Mouse (Mus musculus): ENCODE data around the gene Galnt9.
A peak's percentile ranks its signal among the peaks of the same experiment; 100 is the strongest.

Gene Galnt9

DNA sequence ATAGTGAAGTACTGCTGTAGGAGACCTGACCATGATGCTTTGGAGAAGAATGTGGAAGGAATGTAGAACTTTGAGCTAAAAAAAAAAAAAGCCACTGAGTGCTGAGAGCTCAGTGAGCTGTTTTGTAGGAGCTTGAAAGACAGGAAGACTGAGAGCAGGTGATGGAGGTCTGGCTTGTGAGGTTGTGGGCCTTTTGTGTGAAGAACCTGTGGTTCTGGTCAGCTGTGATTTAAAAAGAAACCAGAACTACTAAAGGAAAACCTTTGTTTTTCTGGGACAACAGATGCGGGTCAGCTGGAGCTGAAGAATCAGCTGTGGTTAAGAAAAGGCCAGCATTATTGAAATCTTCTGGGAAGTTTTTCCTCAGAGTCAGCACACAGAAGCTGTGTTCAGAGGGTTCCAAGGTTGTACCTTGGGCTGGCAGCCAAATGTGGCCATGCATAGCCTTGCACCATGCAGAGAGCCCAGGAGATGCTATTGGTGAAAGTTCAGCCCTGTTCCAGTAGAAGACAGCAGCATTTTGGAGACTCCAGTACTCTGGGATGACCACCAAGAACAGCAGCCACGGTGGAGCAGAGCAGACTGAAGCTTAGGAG lies 85.5 kb downstream of the Galnt9 start:
- no peak for DNase-seq (ENCODE audit: low spot score)

GRCm38 (mm10) chr5:110635951-110636707 lies 92.0 kb downstream of the Galnt9 start:
- DNase-seq (ENCODE audit: low spot score), result no peak

- DNase-seq (ENCODE audit: low spot score), result no peak
These were observed 94.3 kb downstream of the Galnt9 start for GRCm38 (mm10) chr5:110638306-110639074.

DNA sequence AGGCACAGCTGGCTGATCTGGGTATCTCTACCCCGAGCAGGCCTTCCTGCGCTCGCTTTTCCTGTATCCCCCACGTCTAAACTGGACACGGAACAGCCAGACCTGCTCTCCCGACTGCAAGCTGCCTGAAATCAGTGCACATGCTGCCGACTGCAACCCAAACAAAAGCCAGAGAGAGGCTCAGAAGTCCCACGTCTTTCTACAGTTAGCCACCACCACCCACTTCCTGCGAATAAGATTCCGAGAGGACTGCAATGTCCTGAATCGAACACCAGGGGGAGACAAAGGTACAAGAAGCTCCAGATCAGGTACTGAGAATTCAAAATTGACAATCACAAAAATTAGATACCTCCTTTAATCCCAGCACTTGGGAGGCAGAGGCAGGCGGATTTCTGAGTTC lies 95.3 kb downstream of the Galnt9 start:
- DNase-seq (ENCODE audit: low spot score), result peak; percentile 35

DNA sequence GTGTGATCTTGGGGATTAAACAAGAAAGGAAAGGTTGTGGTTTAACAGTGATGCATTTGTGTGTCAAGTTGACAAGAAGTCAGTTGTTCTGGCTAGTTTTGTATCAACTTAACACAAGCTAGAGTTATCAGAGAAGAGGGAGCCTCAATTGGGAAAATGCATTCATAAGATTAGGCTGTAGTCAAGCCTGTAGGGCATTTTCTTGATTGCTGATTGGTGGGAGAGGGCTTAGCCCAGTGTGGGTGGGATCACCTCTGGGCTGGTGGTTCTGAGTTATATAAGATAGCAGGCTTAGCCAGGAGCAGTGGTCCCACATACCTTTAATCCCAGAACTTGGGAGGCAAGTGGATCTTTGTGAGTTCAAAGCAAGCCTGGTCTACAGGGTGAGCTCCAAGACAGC lies 102.2 kb downstream of the Galnt9 start:
- no peak for DNase-seq (ENCODE audit: low spot score)

- DNase-seq (ENCODE audit: low spot score), result peak; percentile 93
These were observed 108.8 kb downstream of the Galnt9 start, which contains the start of the genes Noc4l and Ddx51 for GRCm38 (mm10) chr5:110652719-110653648. Gene Noc4l (minus strand): TSS chr5:110653417. Gene Ddx51 (plus strand): TSS chr5:110653451.

DNA sequence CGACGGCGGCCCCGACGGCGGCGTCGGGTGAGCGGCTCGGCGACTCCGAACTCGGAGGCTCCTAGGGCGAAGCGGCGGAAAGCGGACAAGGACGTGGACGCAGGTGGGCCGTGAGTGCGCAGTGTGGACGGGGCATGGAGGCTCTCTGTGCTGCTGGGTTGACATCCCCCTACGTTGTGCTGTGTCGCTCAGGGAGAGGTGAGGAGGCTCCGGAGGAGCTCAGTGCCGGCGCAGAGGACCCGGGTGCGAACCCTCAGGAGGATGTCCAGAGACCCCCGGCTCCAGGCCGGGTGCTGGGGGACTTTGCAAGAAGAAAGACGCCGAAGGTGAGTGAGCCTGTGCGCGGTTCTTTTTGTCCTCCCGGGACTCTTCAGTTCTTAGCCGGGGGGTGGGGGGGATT lies 109.5 kb downstream of the Galnt9 start:
- no peak for DNase-seq (ENCODE audit: low spot score)

DNA sequence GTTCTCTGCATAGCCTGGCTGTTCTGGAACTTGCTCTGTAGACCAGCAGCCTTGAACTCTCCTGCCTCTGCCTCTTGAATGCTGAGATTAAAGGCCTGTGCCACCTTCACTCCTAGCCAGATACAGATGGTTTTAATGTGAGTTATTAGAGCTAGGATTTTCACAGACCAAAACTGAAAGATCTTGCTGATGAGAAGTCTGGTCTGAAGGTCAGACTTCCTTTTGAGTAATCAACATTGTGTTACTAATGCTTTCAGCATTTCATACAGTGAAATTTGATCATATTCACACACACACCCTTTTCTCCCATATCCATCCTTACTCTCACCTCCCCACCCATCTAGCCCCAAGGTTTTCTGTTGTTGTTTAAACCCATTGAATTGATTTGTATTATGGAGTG lies 115.5 kb downstream of the Galnt9 start:
- no peak for DNase-seq (ENCODE audit: low spot score)

GRCm38 (mm10) chr5:110664041-110664440 lies 119.9 kb downstream of the Galnt9 start:
- DNase-seq (ENCODE audit: low spot score), result no peak

GRCm38 (mm10) chr5:110664750-110665269 lies 120.7 kb downstream of the Galnt9 start:
- no peak for DNase-seq (ENCODE audit: low spot score)

GRCm38 (mm10) chr5:110665486-110666121 lies 121.4 kb downstream of the Galnt9 start:
- no peak for DNase-seq (ENCODE audit: low spot score)
